Mouse (Mus musculus): Measurements from ENCODE around the gene Serpina3a.
"Not testable (repeated sequence)": the region's sequence is repeated elsewhere in the genome, so short reads cannot be mapped to it uniquely, and the experiment has no call there.

Gene Serpina3a

GRCm38 (mm10) chr12:104112333-104112732 is at the start of gene Serpina3a:
Gene Serpina3a, plus strand, starts transcription at chr12:104112724.
- DNase-seq (ENCODE audit: low read depth, low spot score): not testable (repeated sequence)

GRCm38 (mm10) chr12:104064532-104064931 is 48.0 kb upstream of the Serpina3a start:
- no peak for DNase-seq (ENCODE audit: low read depth, low spot score)

GRCm38 (mm10) chr12:104064996-104065395 is 47.5 kb upstream of the Serpina3a start:
- no peak for DNase-seq (ENCODE audit: low read depth, low spot score)

- peak; percentile 22 for DNase-seq (ENCODE audit: low read depth, low spot score)
Observed at GRCm38 (mm10) chr12:104066241-104066640, 46.3 kb upstream of the Serpina3a start.

GRCm38 (mm10) chr12:104067549-104067948 is 45.0 kb upstream of the Serpina3a start:
- DNase-seq (ENCODE audit: low read depth, low spot score): peak; percentile 22

GRCm38 (mm10) chr12:104069620-104070019 is 42.9 kb upstream of the Serpina3a start:
- peak; percentile 33 for DNase-seq (ENCODE audit: low read depth, low spot score)

GRCm38 (mm10) chr12:104071708-104072107 is 40.8 kb upstream of the Serpina3a start:
- DNase-seq (ENCODE audit: low read depth, low spot score): no peak

GRCm38 (mm10) chr12:104072286-104072685 is 40.2 kb upstream of the Serpina3a start:
- DNase-seq (ENCODE audit: low read depth, low spot score): no peak

- no peak for DNase-seq (ENCODE audit: low read depth, low spot score)
Observed at GRCm38 (mm10) chr12:104090119-104090518, 22.4 kb upstream of the Serpina3a start.

GRCm38 (mm10) chr12:104091303-104091702 is 21.2 kb upstream of the Serpina3a start:
- DNase-seq (ENCODE audit: low read depth, low spot score): no peak

- no peak for DNase-seq (ENCODE audit: low read depth, low spot score)
Observed at GRCm38 (mm10) chr12:104100768-104101167, 11.8 kb upstream of the Serpina3a start, which contains the start of gene Serpina5. Gene Serpina5, plus strand, starts transcription at chr12:104101113.

GRCm38 (mm10) chr12:104105847-104106246 is 6.7 kb upstream of the Serpina3a start:
- no peak for DNase-seq (ENCODE audit: low read depth, low spot score)

GRCm38 (mm10) chr12:104106919-104107318 is 5.6 kb upstream of the Serpina3a start:
- no peak for DNase-seq (ENCODE audit: low read depth, low spot score)

- no peak for DNase-seq (ENCODE audit: low read depth, low spot score)
Observed at GRCm38 (mm10) chr12:104108507-104108906, 4.0 kb upstream of the Serpina3a start.

- DNase-seq (ENCODE audit: low read depth, low spot score): no peak
Observed at GRCm38 (mm10) chr12:104114921-104115579, 2.5 kb downstream of the Serpina3a start.

GRCm38 (mm10) chr12:104123097-104123496 is 10.6 kb downstream of the Serpina3a start:
- no peak for DNase-seq (ENCODE audit: low read depth, low spot score)

- no peak for DNase-seq (ENCODE audit: low read depth, low spot score)
Observed at GRCm38 (mm10) chr12:104123996-104124395, 11.5 kb downstream of the Serpina3a start.

GRCm38 (mm10) chr12:104125021-104125560 is 12.6 kb downstream of the Serpina3a start:
- no peak for DNase-seq (ENCODE audit: low read depth, low spot score)

- no peak for DNase-seq (ENCODE audit: low read depth, low spot score)
Observed at GRCm38 (mm10) chr12:104127696-104128095, 15.2 kb downstream of the Serpina3a start, which contains the start of gene Serpina3b. Gene Serpina3b, plus strand, starts transcription at chr12:104127996.

GRCm38 (mm10) chr12:104131041-104131440 is 18.5 kb downstream of the Serpina3a start:
- DNase-seq (ENCODE audit: low read depth, low spot score): no peak

- DNase-seq (ENCODE audit: low read depth, low spot score): no peak
Observed at GRCm38 (mm10) chr12:104138216-104138615, 25.7 kb downstream of the Serpina3a start.

GRCm38 (mm10) chr12:104140543-104141103 is 28.1 kb downstream of the Serpina3a start:
- DNase-seq (ENCODE audit: low read depth, low spot score): no peak

GRCm38 (mm10) chr12:104141506-104141905 is 29.0 kb downstream of the Serpina3a start:
- no peak for DNase-seq (ENCODE audit: low read depth, low spot score)

All from retina, adult 2 months (tissue).